Mouse (Mus musculus): Measurements from ENCODE around the gene Hspa1l.

GRCm38 (mm10) chr17:34994751-34995150, 22.2 kb downstream of the Hspa1l start:
- no peak for TF ChIP-seq POLR2A (IDR thresholded peaks at IDR 0.05; ENCODE audit: low read depth, low read length)
- no peak for TF ChIP-seq CTCF (conservative IDR thresholded peaks at IDR 0.05; ENCODE audit: insufficient read depth, insufficient read length, low read depth, low read length)

Measured in kidney, adult 2 months (tissue).